Mouse (Mus musculus) heart, adult 9 months (tissue): ENCODE data around the gene 5730507C01Rik.
"Not testable (repeated sequence)": the region's sequence is repeated elsewhere in the genome, so short reads cannot be mapped to it uniquely, and the experiment has no call there.

ENCODE experiments used
- DNase-seq, 2 experiments: peaks; one replicate each; pipeline ENCODE4 v3.0.0; 2022; ENCODE audit warnings: low spot score in 2 of 2

The 5730507C01Rik gene

GRCm38 (mm10) chr12:18514171-18514570, at the start of gene 5730507C01Rik:
TSS of gene 5730507C01Rik (plus strand) at chr12:18514510.
- peak; percentile 9 to 19 for DNase-seq

DNA sequence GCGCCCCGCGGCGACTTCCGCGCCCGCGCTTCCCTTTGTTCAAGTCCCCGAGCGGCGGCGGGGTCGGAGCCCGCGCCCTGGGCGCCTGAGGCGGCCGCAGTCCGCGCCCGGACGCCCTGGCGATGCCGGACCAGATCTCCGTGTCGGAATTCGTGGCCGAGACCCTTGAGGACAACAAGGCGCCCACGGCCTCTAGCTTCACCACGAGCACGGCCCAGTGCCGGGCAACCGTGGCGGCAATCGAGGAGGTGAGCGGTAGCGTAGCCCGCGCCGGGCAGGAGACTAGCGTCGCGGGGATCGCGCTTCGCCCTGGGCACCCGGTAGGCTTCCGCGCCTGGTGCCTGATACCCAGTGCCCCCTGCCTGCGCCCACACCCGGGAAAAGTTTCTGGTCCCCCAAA, 306 bp downstream of the 5730507C01Rik start:
- DNase-seq = not testable (repeated sequence)

DNA sequence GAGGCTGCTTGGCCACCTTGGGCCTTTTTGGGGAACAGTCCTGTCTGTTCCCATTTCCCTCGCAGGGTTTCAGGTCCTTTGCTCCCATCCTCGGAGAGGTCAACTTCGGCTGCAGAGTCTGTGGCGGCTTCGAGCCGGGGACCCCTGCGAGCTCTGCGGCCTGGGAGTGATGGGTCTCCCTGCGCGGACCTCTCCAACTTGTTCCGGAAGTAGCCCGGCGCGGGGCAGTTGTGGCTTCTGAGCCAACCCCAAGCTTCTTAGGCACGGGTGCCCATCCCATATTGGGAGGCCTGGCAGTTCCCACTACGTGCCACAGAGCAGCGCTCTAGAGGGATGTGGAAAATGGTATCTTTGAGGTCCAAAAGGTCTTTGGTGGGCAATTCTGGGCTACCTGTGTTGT, 767 bp downstream of the 5730507C01Rik start:
- DNase-seq = not testable (repeated sequence)
